Mouse (Mus musculus) spleen, postnatal 36 days (tissue): ENCODE data around the gene Xrcc1.
A peak's percentile ranks its signal among the peaks of the same experiment; 100 is the strongest.

Source experiments
- DNase-seq, 2 experiments: peaks; one replicate each; pipeline ENCODE4 v3.0.0; 2022; ENCODE audit warnings: low spot score in 2 of 2, mixed read lengths in 1 of 2

Xrcc1 gene

GRCm38 (mm10) chr7:24528861-24529260, 17.2 kb upstream of the Xrcc1 start:
- DNase-seq, result no peak

GRCm38 (mm10) chr7:24529580-24529979, 16.5 kb upstream of the Xrcc1 start:
- no peak for DNase-seq

GRCm38 (mm10) chr7:24530062-24530931, 15.8 kb upstream of the Xrcc1 start, which contains the start of gene Irgq:
Irgq (plus strand) TSS chr7:24530689.
- peak; percentile 98 to 99 for DNase-seq

- peak; percentile 70 for DNase-seq
These were observed 14.7 kb upstream of the Xrcc1 start for GRCm38 (mm10) chr7:24531211-24531971.

- no peak for DNase-seq
These were observed 13.0 kb upstream of the Xrcc1 start for GRCm38 (mm10) chr7:24533031-24533571.

- no peak for DNase-seq
These were observed 12.3 kb upstream of the Xrcc1 start for GRCm38 (mm10) chr7:24533806-24534205.

GRCm38 (mm10) chr7:24534301-24534700, 11.8 kb upstream of the Xrcc1 start:
- no peak for DNase-seq

- no peak for DNase-seq
These were observed 9.0 kb upstream of the Xrcc1 start for GRCm38 (mm10) chr7:24537081-24537480.

- DNase-seq, result no peak
These were observed 8.5 kb upstream of the Xrcc1 start for GRCm38 (mm10) chr7:24537591-24537990.

- DNase-seq, result no peak
These were observed 7.9 kb upstream of the Xrcc1 start for GRCm38 (mm10) chr7:24538154-24538553.

- no peak for DNase-seq
These were observed 7.4 kb upstream of the Xrcc1 start for GRCm38 (mm10) chr7:24538701-24539100.

- DNase-seq, result no peak
These were observed 6.4 kb upstream of the Xrcc1 start for GRCm38 (mm10) chr7:24539686-24540085.

- DNase-seq, result no peak
These were observed 1.6 kb upstream of the Xrcc1 start for GRCm38 (mm10) chr7:24544506-24544905.

- DNase-seq, result peak; percentile 99
These were observed 723 bp downstream of the Xrcc1 start for GRCm38 (mm10) chr7:24546634-24547389.

GRCm38 (mm10) chr7:24547534-24548036, 1.5 kb downstream of the Xrcc1 start:
- DNase-seq, result no peak

- no peak for DNase-seq
These were observed 6.1 kb downstream of the Xrcc1 start for GRCm38 (mm10) chr7:24551985-24552759.

- no peak for DNase-seq
These were observed 9.7 kb downstream of the Xrcc1 start for GRCm38 (mm10) chr7:24555786-24556185.

GRCm38 (mm10) chr7:24561450-24561849, 15.4 kb downstream of the Xrcc1 start:
- DNase-seq, result no peak

- DNase-seq, result peak; percentile 53 to 59
These were observed 17.2 kb downstream of the Xrcc1 start for GRCm38 (mm10) chr7:24563191-24563836.

- DNase-seq, result no peak
These were observed 17.7 kb downstream of the Xrcc1 start for GRCm38 (mm10) chr7:24563837-24564206.
